Mouse (Mus musculus) embryonic facial prominence, embryonic 12.5 days (tissue): Measurements from ENCODE around the gene Mmrn1. TPM values are rescaled to one million over a fixed set of nuclear protein-coding genes. Genes with fewer than 3 reads are reported as not detected.

Experiments
- ATAC-seq: fragments of 200-750 bp; cut with Nextera tagmentation; 2 replicates; pipeline ENCODE4 v1.8.0; 2017; ENCODE audit not compliant: insufficient number of reproducible peaks, insufficient read depth, low FRiP score, low TSS enrichment
- H3K27ac ChIP-seq: fragments of 300-500 bp; sonication (generic); 2 replicates; pipeline ENCODE4 v1.5.1; 2016; ENCODE audit warnings: mild to moderate bottlenecking
- H3K27me3 ChIP-seq: fragments of 300-500 bp; sonication (generic); 2 replicates; pipeline ENCODE4 v1.6.1; 2016; ENCODE audit warnings: mild to moderate bottlenecking, moderate library complexity
- H3K36me3 ChIP-seq: fragments of 300-500 bp; sonication (generic); 2 replicates; pipeline ENCODE4 v1.6.1; 2016; ENCODE audit warnings: mild to moderate bottlenecking
- H3K4me1 ChIP-seq: fragments of 300-500 bp; sonication (generic); 2 replicates; pipeline ENCODE4 v1.6.1; 2016
- H3K4me2 ChIP-seq: fragments of 300-500 bp; sonication (generic); replicated peaks from 2 replicates; pipeline ENCODE4 v1.6.1; 2016; ENCODE audit warnings: mild to moderate bottlenecking, moderate library complexity
- H3K4me3 ChIP-seq: fragments of 300-500 bp; sonication (generic); 2 replicates; pipeline ENCODE4 v1.5.1; 2016; ENCODE audit warnings: mild to moderate bottlenecking
- H3K9ac ChIP-seq: fragments of 300-500 bp; sonication (generic); 2 replicates; pipeline ENCODE4 v1.6.1; 2016; ENCODE audit warnings: mild to moderate bottlenecking, moderate library complexity
- H3K9me3 ChIP-seq: fragments of 300-500 bp; sonication (generic); 2 replicates; pipeline ENCODE4 v1.6.1; 2016; ENCODE audit warnings: mild to moderate bottlenecking, moderate library complexity
- WGBS: fragments of 180-500 bp; shearing (Covaris S2); methylation state at CpG from one replicate; pipeline ENCODE4 v1.1.7; 2016; 5-methylcytosine and 5-hydroxymethylcytosine counted together
- polyA plus RNA-seq: library from polyadenylated mRNA; unstranded; fragments of >200 nt; fragmentation: Nextera tagmentation; extraction: Ambion mirVana; gene quantifications from 2 replicates; pipeline ENCODE4 v1.2.1, GENCODE M21; 2016

The Mmrn1 gene
- polyA plus RNA-seq, 1 experiment from 2014 or later = 8.5 TPM

- Histone ChIP-seq H3K4me2 (no peak overlapping the region), H3K27ac (no peak overlapping the region), H3K4me1 (no peaks in the 10 kb centered on the region), H3K36me3 (no peaks in the 10 kb centered on the region), H3K4me3 (no peak overlapping the region), H3K27me3 (no peaks in the 10 kb centered on the region), H3K9me3 (no peaks in the 10 kb centered on the region), H3K9ac (no peak overlapping the region)
- WGBS = 83% methylated on average over 2 of the region's 2 CpGs
- no peak for ATAC-seq
Observed at GRCm38 (mm10) chr6:60962668-60963067, 37.9 kb downstream of the Mmrn1 start.

GRCm38 (mm10) chr6:60963726-60964125 is 39.0 kb downstream of the Mmrn1 start:
- H3K4me3 ChIP-seq = no peak overlapping the region
- no peak overlapping the region for H3K9ac ChIP-seq
- H3K9me3 ChIP-seq = no peaks in the 10 kb centered on the region
- H3K27me3 ChIP-seq = no peaks in the 10 kb centered on the region
- no peak overlapping the region for H3K4me2 ChIP-seq
- no peaks in the 10 kb centered on the region for H3K36me3 ChIP-seq
- H3K27ac ChIP-seq = no peak overlapping the region
- ATAC-seq = no peak
- H3K4me1 ChIP-seq = no peaks in the 10 kb centered on the region
- 60% methylated on average over 1 of the region's 1 CpGs for WGBS

- H3K9ac ChIP-seq = no peak overlapping the region
- H3K27me3 ChIP-seq = no peaks in the 10 kb centered on the region
- no peak overlapping the region for H3K4me3 ChIP-seq
- 83% methylated on average over 4 of the region's 4 CpGs for WGBS
- no peak overlapping the region for H3K4me2 ChIP-seq
- no peaks in the 10 kb centered on the region for H3K36me3 ChIP-seq
- H3K27ac ChIP-seq = no peak overlapping the region
- no peak for ATAC-seq
- no peaks in the 10 kb centered on the region for H3K9me3 ChIP-seq
- H3K4me1 ChIP-seq = no peaks in the 10 kb centered on the region
Observed at GRCm38 (mm10) chr6:60966931-60967330, 42.2 kb downstream of the Mmrn1 start.

- Histone ChIP-seq H3K4me1 (no peaks in the 10 kb centered on the region), H3K9me3 (no peaks in the 10 kb centered on the region), H3K27ac (no peak overlapping the region), H3K4me3 (no peak overlapping the region), H3K36me3 (no peaks in the 10 kb centered on the region), H3K27me3 (no peaks in the 10 kb centered on the region), H3K4me2 (no peak overlapping the region), H3K9ac (no peak overlapping the region)
- WGBS = 81% methylated on average over 6 of the region's 6 CpGs
- ATAC-seq = no peak
Observed at GRCm38 (mm10) chr6:60969407-60969806, 44.6 kb downstream of the Mmrn1 start.

GRCm38 (mm10) chr6:60970811-60971210 is 46.0 kb downstream of the Mmrn1 start:
- Histone ChIP-seq H3K36me3 (no peaks in the 10 kb centered on the region), H3K4me3 (no peak overlapping the region), H3K27ac (no peak overlapping the region), H3K27me3 (no peaks in the 10 kb centered on the region), H3K4me1 (no peaks in the 10 kb centered on the region), H3K9ac (no peak overlapping the region), H3K4me2 (no peak overlapping the region), H3K9me3 (no peaks in the 10 kb centered on the region)
- ATAC-seq = no peak
- WGBS = 87% methylated on average over 2 of the region's 2 CpGs

- H3K4me3 ChIP-seq = no peak overlapping the region
- H3K27ac ChIP-seq = no peak overlapping the region
- H3K36me3 ChIP-seq = no peaks in the 10 kb centered on the region
- no peak overlapping the region for H3K9ac ChIP-seq
- no peak overlapping the region for H3K4me2 ChIP-seq
- no peaks in the 10 kb centered on the region for H3K9me3 ChIP-seq
- H3K27me3 ChIP-seq = no peaks in the 10 kb centered on the region
- no peaks in the 10 kb centered on the region for H3K4me1 ChIP-seq
- 90% methylated on average over 1 of the region's 1 CpGs for WGBS
- no peak for ATAC-seq
Observed at GRCm38 (mm10) chr6:60978610-60979009, 53.8 kb downstream of the Mmrn1 start.

- Histone ChIP-seq H3K27me3 (no peaks in the 10 kb centered on the region), H3K4me2 (no peak overlapping the region), H3K36me3 (no peaks in the 10 kb centered on the region), H3K27ac (no peak overlapping the region), H3K4me1 (no peaks in the 10 kb centered on the region), H3K4me3 (no peak overlapping the region), H3K9me3 (no peaks in the 10 kb centered on the region), H3K9ac (no peak overlapping the region)
- WGBS = 90% methylated on average over 2 of the region's 2 CpGs
- no peak for ATAC-seq
Observed at GRCm38 (mm10) chr6:60979039-60979438, 54.3 kb downstream of the Mmrn1 start.

GRCm38 (mm10) chr6:60984360-60984759 is 59.6 kb downstream of the Mmrn1 start:
- no peak overlapping the region for H3K27ac ChIP-seq
- H3K9me3 ChIP-seq = no peaks in the 10 kb centered on the region
- no peaks in the 10 kb centered on the region for H3K36me3 ChIP-seq
- no peak overlapping the region for H3K4me2 ChIP-seq
- WGBS = 76% methylated on average over 1 of the region's 1 CpGs
- H3K9ac ChIP-seq = no peak overlapping the region
- no peak overlapping the region for H3K4me3 ChIP-seq
- no peak for ATAC-seq
- H3K27me3 ChIP-seq = no peaks in the 10 kb centered on the region
- H3K4me1 ChIP-seq = no peaks in the 10 kb centered on the region

GRCm38 (mm10) chr6:60985919-60986318 is 61.1 kb downstream of the Mmrn1 start:
- Histone ChIP-seq H3K9ac (no peak overlapping the region), H3K4me2 (no peak overlapping the region), H3K36me3 (no peaks in the 10 kb centered on the region), H3K4me3 (no peak overlapping the region), H3K4me1 (no peaks in the 10 kb centered on the region), H3K27me3 (no peaks in the 10 kb centered on the region), H3K27ac (no peak overlapping the region), H3K9me3 (no peaks in the 10 kb centered on the region)
- WGBS = 46% methylated on average over 2 of the region's 2 CpGs
- no peak for ATAC-seq

- ATAC-seq = no peak
- WGBS = 88% methylated on average over 11 of the region's 11 CpGs
- Histone ChIP-seq H3K9me3 (no peaks in the 10 kb centered on the region), H3K4me2 (no peak overlapping the region), H3K27ac (no peak overlapping the region), H3K4me3 (no peak overlapping the region), H3K36me3 (no peaks in the 10 kb centered on the region), H3K9ac (no peak overlapping the region), H3K27me3 (no peaks in the 10 kb centered on the region), H3K4me1 (no peaks in the 10 kb centered on the region)
Observed at GRCm38 (mm10) chr6:60986914-60987313, 62.1 kb downstream of the Mmrn1 start.

GRCm38 (mm10) chr6:60987804-60988203 is 63.0 kb downstream of the Mmrn1 start:
- H3K27ac ChIP-seq = no peak overlapping the region
- H3K36me3 ChIP-seq = no peaks in the 10 kb centered on the region
- H3K4me2 ChIP-seq = no peak overlapping the region
- H3K9ac ChIP-seq = no peak overlapping the region
- H3K4me3 ChIP-seq = no peak overlapping the region
- no peaks in the 10 kb centered on the region for H3K27me3 ChIP-seq
- H3K9me3 ChIP-seq = no peaks in the 10 kb centered on the region
- no peak for ATAC-seq
- H3K4me1 ChIP-seq = no peaks in the 10 kb centered on the region
- 81% methylated on average over 3 of the region's 3 CpGs for WGBS

GRCm38 (mm10) chr6:60992366-60992765 is 67.6 kb downstream of the Mmrn1 start:
- no peaks in the 10 kb centered on the region for H3K27me3 ChIP-seq
- H3K9me3 ChIP-seq = no peaks in the 10 kb centered on the region
- no peak overlapping the region for H3K4me3 ChIP-seq
- no peak overlapping the region for H3K27ac ChIP-seq
- WGBS = 92% methylated on average over 1 of the region's 1 CpGs
- H3K9ac ChIP-seq = no peak overlapping the region
- no peaks in the 10 kb centered on the region for H3K4me1 ChIP-seq
- no peak overlapping the region for H3K4me2 ChIP-seq
- no peaks in the 10 kb centered on the region for H3K36me3 ChIP-seq
- ATAC-seq = no peak
